Mouse (Mus musculus) stomach, embryonic 16.5 days (tissue): ENCODE measurements around the gene Bcl2l1. TPM values are rescaled to one million over a fixed set of nuclear protein-coding genes. Genes with fewer than 3 reads are reported as not detected.
A peak's percentile ranks its signal among the peaks of the same experiment; 100 is the strongest.

Experiments
- ATAC-seq: fragments of 200-750 bp; cut with Nextera tagmentation; 2 replicates; pipeline ENCODE4 v1.8.0; 2017; ENCODE audit warnings: moderate number of reproducible peaks, moderate TSS enrichment; ENCODE audit not compliant: insufficient read depth, low FRiP score
- H3K27ac ChIP-seq: fragments of 300-500 bp; sonication (generic); 2 replicates; pipeline ENCODE4 v1.5.1; 2014; ENCODE audit warnings: low read length
- H3K27me3 ChIP-seq: fragments of 300-500 bp; sonication (generic); 2 replicates; pipeline ENCODE4 v1.6.1; 2014; ENCODE audit warnings: low read length, control low read depth, mixed read lengths; ENCODE audit not compliant: control insufficient read depth, insufficient read depth
- H3K36me3 ChIP-seq: fragments of 300-500 bp; sonication (generic); 2 replicates; pipeline ENCODE4 v1.6.1; 2014; ENCODE audit warnings: low read length; ENCODE audit not compliant: control insufficient read depth, insufficient read depth
- H3K4me1 ChIP-seq: fragments of 300-500 bp; sonication (generic); 2 replicates; pipeline ENCODE4 v1.6.1; 2014; ENCODE audit warnings: low read length, control low read depth, mixed read lengths; ENCODE audit not compliant: control insufficient read depth, insufficient read depth
- H3K4me2 ChIP-seq: fragments of 300-500 bp; sonication (generic); 2 replicates; pipeline ENCODE4 v1.6.1; 2014; ENCODE audit warnings: low read depth, low read length, mixed read lengths
- H3K4me3 ChIP-seq: fragments of 300-500 bp; sonication (generic); replicated peaks from 2 replicates; pipeline ENCODE4 v1.5.1; 2014; ENCODE audit warnings: mild to moderate bottlenecking, low read length
- H3K9ac ChIP-seq: fragments of 300-500 bp; sonication (generic); 2 replicates; pipeline ENCODE4 v1.6.1; 2014; ENCODE audit warnings: low read length
- H3K9me3 ChIP-seq: fragments of 300-500 bp; sonication (generic); replicated peaks from 2 replicates; pipeline ENCODE4 v1.6.1; 2016; ENCODE audit warnings: low read length, control low read depth; ENCODE audit not compliant: control insufficient read depth
- WGBS: fragments of 180-500 bp; shearing (Covaris S2); extraction: QIAGEN DNeasy Blood & Tissue Kit; methylation state at CpG from one replicate; pipeline ENCODE4 v1.1.7; 2014; 5-methylcytosine and 5-hydroxymethylcytosine counted together
- polyA plus RNA-seq: library from polyadenylated mRNA; unstranded; fragments of >200 nt; fragmentation: Nextera tagmentation; extraction: Ambion mirVana; gene quantifications from 2 replicates; pipeline ENCODE4 v1.2.1, GENCODE M21; 2015

The Bcl2l1 gene
- polyA plus RNA-seq, 1 experiment from 2014 or later = 78.1 TPM

DNA sequence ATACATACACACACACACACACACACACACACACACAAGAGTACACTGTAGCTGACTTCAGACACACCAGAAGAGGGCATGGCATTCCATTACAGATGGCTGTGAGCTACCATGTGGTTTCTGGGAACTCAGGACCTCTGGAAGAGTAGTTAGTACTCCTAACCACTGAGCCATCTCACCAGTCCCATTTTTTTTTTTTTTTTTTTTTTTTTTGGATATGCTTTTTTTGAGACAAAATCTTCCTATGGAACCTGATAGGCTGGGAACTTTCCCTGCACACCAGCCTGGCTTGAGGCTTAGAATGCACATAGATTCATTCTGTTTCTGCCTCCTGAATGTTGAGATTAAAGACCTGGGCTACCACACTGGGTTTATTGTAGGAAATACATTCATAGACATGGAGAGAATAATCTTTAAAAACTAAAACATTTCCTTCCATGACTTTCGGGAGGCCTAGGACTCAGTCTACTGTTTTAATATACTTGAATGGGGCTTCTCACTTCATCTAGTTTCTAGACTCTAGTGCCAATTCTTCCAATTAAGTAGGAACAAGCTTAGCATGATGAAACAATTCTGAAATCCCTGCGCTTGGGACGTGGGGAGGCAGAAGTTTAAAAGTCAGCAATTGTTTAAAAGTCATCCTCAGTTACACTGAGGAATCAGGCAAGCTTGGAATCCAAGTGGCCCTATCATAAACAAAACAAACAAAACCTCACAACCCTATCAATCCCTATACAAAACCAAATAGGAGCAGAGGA is 15.7 kb upstream of the Bcl2l1 start:
- no peaks in the 10 kb centered on the region for H3K27me3 ChIP-seq
- no peaks in the 10 kb centered on the region for H3K36me3 ChIP-seq
- no peaks in the 10 kb centered on the region for H3K9me3 ChIP-seq
- no peak for ATAC-seq
- H3K4me2 ChIP-seq = peak overlapping the region; percentile 56
- no peak overlapping the region for H3K27ac ChIP-seq
- peak overlapping the region; percentile 88 for H3K4me3 ChIP-seq
- 15% methylated on average over 3 of the region's 3 CpGs for WGBS
- peaks cover 10% of the 10 kb centered on the region for H3K4me1 ChIP-seq
- H3K9ac ChIP-seq = peak overlapping the region; percentile 50; the same call in 1 of the 2 replicates

GRCm38 (mm10) chr2:152842741-152843140 is 11.2 kb upstream of the Bcl2l1 start:
- H3K4me1 ChIP-seq = no peaks in the 10 kb centered on the region
- H3K9ac ChIP-seq = no peak overlapping the region
- 74% methylated on average over 3 of the region's 3 CpGs for WGBS
- no peak for ATAC-seq
- no peaks in the 10 kb centered on the region for H3K36me3 ChIP-seq
- H3K4me3 ChIP-seq = no peak overlapping the region
- H3K27ac ChIP-seq = no peak overlapping the region
- H3K27me3 ChIP-seq = no peaks in the 10 kb centered on the region
- H3K9me3 ChIP-seq = no peaks in the 10 kb centered on the region
- no peak overlapping the region for H3K4me2 ChIP-seq

DNA sequence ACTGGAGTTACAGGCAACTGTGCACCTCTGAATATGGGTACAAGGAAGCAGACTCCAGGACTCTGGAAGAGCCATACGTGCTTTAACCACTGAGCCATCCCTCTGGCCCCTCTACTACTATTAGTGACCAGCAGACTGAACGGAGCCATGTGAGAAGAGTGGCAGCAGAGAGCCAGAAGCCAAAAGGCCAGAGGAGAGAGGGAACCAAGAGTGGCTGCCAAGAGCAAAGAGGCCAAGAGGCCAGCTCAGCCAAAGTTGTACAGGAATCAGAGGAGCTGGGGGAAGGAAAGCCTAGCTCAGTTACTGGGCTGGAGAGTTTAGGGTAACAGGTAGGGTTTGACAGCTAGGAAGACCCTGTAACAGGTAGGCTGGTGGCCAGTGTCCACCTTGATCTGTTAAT is 7.7 kb upstream of the Bcl2l1 start:
- no peaks in the 10 kb centered on the region for H3K9me3 ChIP-seq
- WGBS = 84% methylated on average over 2 of the region's 2 CpGs
- no peaks in the 10 kb centered on the region for H3K36me3 ChIP-seq
- no peaks in the 10 kb centered on the region for H3K27me3 ChIP-seq
- no peak for ATAC-seq
- H3K27ac ChIP-seq = no peak overlapping the region
- H3K4me1 ChIP-seq = no peaks in the 10 kb centered on the region
- H3K4me3 ChIP-seq = no peak overlapping the region
- no peak overlapping the region for H3K4me2 ChIP-seq
- no peak overlapping the region for H3K9ac ChIP-seq

DNA sequence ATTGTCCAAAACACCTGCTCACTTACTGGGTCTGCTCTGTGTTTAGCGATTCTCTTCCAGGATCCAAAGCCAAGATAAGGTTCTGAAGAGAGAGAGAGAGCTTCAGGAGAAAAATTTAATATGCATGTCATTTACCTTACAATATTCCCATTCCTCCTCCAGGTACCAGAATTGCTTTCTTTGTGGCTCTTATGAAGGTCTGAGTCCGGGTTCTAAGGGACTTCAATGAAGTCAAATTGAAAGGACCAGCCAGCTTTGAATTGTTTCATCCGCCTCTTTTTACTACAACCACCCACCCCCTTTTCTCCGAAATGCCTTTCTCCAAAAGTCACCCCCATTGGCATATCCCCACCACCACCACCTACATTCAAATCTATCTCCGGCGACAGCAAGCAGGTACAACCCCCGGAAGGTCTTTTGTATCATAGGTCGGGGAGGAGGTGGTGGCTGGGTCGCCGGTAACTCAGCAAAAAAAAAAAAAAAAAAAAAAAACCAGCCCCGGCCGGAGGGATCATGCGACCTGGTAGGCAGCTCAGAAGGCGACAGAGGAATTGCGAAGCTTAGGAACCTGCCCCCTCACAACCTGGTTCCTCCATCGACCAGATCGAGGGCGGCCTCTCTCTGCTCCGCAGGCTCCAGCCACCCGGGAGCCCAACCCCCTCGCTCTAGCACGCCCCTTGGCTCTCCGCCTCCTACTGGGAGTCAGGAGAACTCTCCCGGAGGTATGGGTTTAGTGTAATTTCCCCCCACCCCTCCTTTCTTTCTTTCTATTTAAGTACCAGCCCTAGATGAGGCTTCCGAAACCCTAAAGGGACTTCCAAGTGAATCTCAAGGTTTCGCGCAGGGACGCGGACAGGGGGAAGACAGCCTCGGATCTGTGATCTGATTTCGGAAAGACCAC is 1.3 kb downstream of the Bcl2l1 start:
- no peaks in the 10 kb centered on the region for H3K27me3 ChIP-seq
- ATAC-seq = peak; percentile 84
- H3K4me2 ChIP-seq = peak overlapping the region; percentile 67
- H3K36me3 ChIP-seq = no peaks in the 10 kb centered on the region
- peak overlapping the region; percentile 93 for H3K9ac ChIP-seq
- 1% methylated on average over 31 of the region's 31 CpGs for WGBS
- H3K27ac ChIP-seq = peak overlapping the region; percentile 97
- no peaks in the 10 kb centered on the region for H3K9me3 ChIP-seq
- peaks cover 30% of the 10 kb centered on the region for H3K4me1 ChIP-seq
- peak overlapping the region; percentile 72 for H3K4me3 ChIP-seq

DNA sequence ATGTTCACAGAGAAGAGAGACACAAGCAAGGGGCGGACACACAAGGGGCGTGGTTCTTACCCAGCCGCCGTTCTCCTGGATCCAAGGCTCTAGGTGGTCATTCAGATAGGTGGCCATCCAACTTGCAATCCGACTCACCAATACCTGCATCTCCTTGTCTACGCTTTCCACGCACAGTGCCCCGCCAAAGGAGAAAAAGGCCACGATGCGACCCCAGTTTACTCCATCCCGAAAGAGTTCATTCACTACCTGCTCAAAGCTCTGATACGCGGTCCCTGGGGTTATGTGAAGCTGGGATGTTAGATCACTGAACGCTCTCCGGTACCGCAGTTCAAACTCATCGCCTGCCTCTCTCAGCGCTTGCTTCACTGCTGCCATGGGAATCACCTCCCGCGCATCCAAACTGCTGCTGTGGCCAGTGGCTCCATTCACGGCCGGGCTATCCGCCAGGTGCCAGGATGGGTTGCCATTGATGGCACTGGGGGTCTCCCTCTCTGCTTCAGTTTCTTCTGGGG is 2.1 kb downstream of the Bcl2l1 start:
- peak overlapping the region; percentile 97; the same call in 1 of the 2 replicates for H3K27ac ChIP-seq
- no peaks in the 10 kb centered on the region for H3K9me3 ChIP-seq
- peak overlapping the region; percentile 93 for H3K9ac ChIP-seq
- H3K4me2 ChIP-seq = peak overlapping the region; percentile 67
- peak overlapping the region; percentile 72 for H3K4me3 ChIP-seq
- H3K4me1 ChIP-seq = peaks cover 35% of the 10 kb centered on the region
- ATAC-seq = no peak
- no peaks in the 10 kb centered on the region for H3K36me3 ChIP-seq
- WGBS = 56% methylated on average over 23 of the region's 23 CpGs
- H3K27me3 ChIP-seq = no peaks in the 10 kb centered on the region

- H3K4me1 ChIP-seq = peaks cover 35% of the 10 kb centered on the region
- 45% methylated on average over 1 of the region's 1 CpGs for whole genome bisulfite sequencing
- no peaks in the 10 kb centered on the region for H3K27me3 ChIP-seq
- peak overlapping the region; percentile 75 for H3K27ac ChIP-seq
- ATAC-seq = no peak
- peak overlapping the region; percentile 72 for H3K4me3 ChIP-seq
- H3K9ac ChIP-seq = peak overlapping the region; percentile 69
- peak overlapping the region; percentile 67 for H3K4me2 ChIP-seq
- no peaks in the 10 kb centered on the region for H3K9me3 ChIP-seq
- no peaks in the 10 kb centered on the region for H3K36me3 ChIP-seq
These were observed 3.0 kb downstream of the Bcl2l1 start for GRCm38 (mm10) chr2:152828532-152828931.

GRCm38 (mm10) chr2:152828011-152828370 is 3.5 kb downstream of the Bcl2l1 start:
- H3K4me1 ChIP-seq = peaks cover 35% of the 10 kb centered on the region
- peak overlapping the region; percentile 72 for H3K4me3 ChIP-seq
- no peaks in the 10 kb centered on the region for H3K36me3 ChIP-seq
- H3K27me3 ChIP-seq = no peaks in the 10 kb centered on the region
- H3K9ac ChIP-seq = peak overlapping the region; percentile 69
- H3K4me2 ChIP-seq = peak overlapping the region; percentile 67
- no peak for ATAC-seq
- H3K9me3 ChIP-seq = no peaks in the 10 kb centered on the region
- peak overlapping the region; percentile 75 for H3K27ac ChIP-seq
- WGBS = 46% methylated on average over 4 of the region's 4 CpGs

DNA sequence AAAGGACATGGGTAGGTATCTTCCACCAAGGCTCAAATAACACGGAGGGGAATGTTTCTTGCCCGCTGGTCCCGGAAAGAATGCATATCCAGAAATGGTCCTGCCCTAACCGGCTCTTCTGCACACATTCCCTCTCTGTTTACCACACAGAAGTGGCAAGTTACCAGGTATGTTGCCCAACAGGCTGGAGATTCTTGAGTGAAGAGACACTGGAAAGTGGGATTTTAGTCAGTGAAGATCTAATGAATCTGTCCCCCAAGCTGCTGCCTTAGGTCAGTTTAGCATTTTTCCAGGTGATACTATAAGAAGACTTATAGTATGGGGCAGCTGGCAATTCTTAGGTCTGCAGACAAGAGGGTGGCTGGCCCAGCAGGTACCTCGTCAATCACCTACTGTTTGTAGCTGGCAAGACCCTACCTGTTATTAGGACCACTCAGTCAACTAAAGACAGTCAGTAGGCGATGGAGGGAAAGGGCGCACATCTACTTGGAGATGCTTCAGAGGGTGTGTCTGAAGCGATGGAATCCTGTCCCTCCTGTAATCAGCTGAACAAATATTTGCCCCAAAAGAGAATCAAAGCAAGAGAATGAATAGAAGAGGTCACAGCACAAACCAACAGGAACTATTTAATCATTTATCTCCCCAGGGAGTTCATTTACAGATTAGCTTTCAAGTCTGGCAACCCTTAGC is 4.1 kb downstream of the Bcl2l1 start:
- no peak for ATAC-seq
- Histone ChIP-seq H3K36me3 (no peaks in the 10 kb centered on the region), H3K27me3 (no peaks in the 10 kb centered on the region), H3K4me2 (peak overlapping the region; percentile 67), H3K9me3 (no peaks in the 10 kb centered on the region), H3K4me1 (peaks cover 35% of the 10 kb centered on the region), H3K4me3 (peak overlapping the region; percentile 72), H3K27ac (peak overlapping the region; percentile 75), H3K9ac (peak overlapping the region; percentile 69; the same call in 1 of the 2 replicates)
- 63% methylated on average over 8 of the region's 8 CpGs for WGBS
